Mouse (Mus musculus): Measurements from ENCODE around the gene 4930469K13Rik.
A peak's percentile ranks its signal among the peaks of the same experiment; 100 is the strongest.

The 4930469K13Rik gene

GRCm38 (mm10) chr11:34034794-34035193, 63.6 kb downstream of the 4930469K13Rik start:
- no peak for DNase-seq

- no peak for DNase-seq
These were observed 64.3 kb downstream of the 4930469K13Rik start for GRCm38 (mm10) chr11:34034008-34034505.

GRCm38 (mm10) chr11:34031015-34031805, 67.1 kb downstream of the 4930469K13Rik start:
- DNase-seq: no peak

- no peak for DNase-seq
These were observed 68.7 kb downstream of the 4930469K13Rik start for GRCm38 (mm10) chr11:34029658-34030057.

GRCm38 (mm10) chr11:34025091-34025490, 73.3 kb downstream of the 4930469K13Rik start:
- no peak for DNase-seq

GRCm38 (mm10) chr11:34012007-34012652, 86.2 kb downstream of the 4930469K13Rik start:
- no peak for DNase-seq

GRCm38 (mm10) chr11:34010859-34011172, 87.5 kb downstream of the 4930469K13Rik start:
- no peak for DNase-seq

GRCm38 (mm10) chr11:34010133-34010858, 88.1 kb downstream of the 4930469K13Rik start:
- no peak for DNase-seq

- DNase-seq: no peak
These were observed 88.9 kb downstream of the 4930469K13Rik start for GRCm38 (mm10) chr11:34009316-34010087.

- peak; percentile 14 for DNase-seq
These were observed 89.7 kb downstream of the 4930469K13Rik start for GRCm38 (mm10) chr11:34008702-34009101.

GRCm38 (mm10) chr11:34008214-34008613, 90.1 kb downstream of the 4930469K13Rik start:
- no peak for DNase-seq

GRCm38 (mm10) chr11:34007616-34008015, 90.7 kb downstream of the 4930469K13Rik start:
- DNase-seq: no peak

GRCm38 (mm10) chr11:34002593-34002965, 95.8 kb downstream of the 4930469K13Rik start:
- no peak for DNase-seq

GRCm38 (mm10) chr11:34001938-34002592, 96.3 kb downstream of the 4930469K13Rik start:
- DNase-seq: peak; percentile 17

GRCm38 (mm10) chr11:34000416-34000815, 97.9 kb downstream of the 4930469K13Rik start:
- DNase-seq: no peak

GRCm38 (mm10) chr11:33998244-33998643, 100.1 kb downstream of the 4930469K13Rik start:
- DNase-seq: no peak

- no peak for DNase-seq
These were observed 104.9 kb downstream of the 4930469K13Rik start for GRCm38 (mm10) chr11:33993496-33993895.

GRCm38 (mm10) chr11:33992938-33993337, 105.4 kb downstream of the 4930469K13Rik start, which contains the start of gene Kcnip1:
Gene Kcnip1 (minus strand): TSS chr11:33993152.
- peak; percentile 7 for DNase-seq

- no peak for DNase-seq
These were observed 108.4 kb downstream of the 4930469K13Rik start for GRCm38 (mm10) chr11:33990002-33990401.

GRCm38 (mm10) chr11:33986525-33986924, 111.8 kb downstream of the 4930469K13Rik start:
- no peak for DNase-seq

- DNase-seq: no peak
These were observed 118.2 kb downstream of the 4930469K13Rik start for GRCm38 (mm10) chr11:33980146-33980545.

GRCm38 (mm10) chr11:33975121-33975520, 123.2 kb downstream of the 4930469K13Rik start:
- DNase-seq: no peak

Measured in cerebellum, adult 11 months (tissue).